Mouse (Mus musculus) ES-E14 (cell line): ENCODE data around the gene Wfdc8.
"Not testable (repeated sequence)": the region's sequence is repeated elsewhere in the genome, so short reads cannot be mapped to it uniquely, and the experiment has no call there.

Source experiments
- CHD2 ChIP-seq: IDR thresholded peaks from 2 replicates; pipeline ENCODE4 v1.6.1; 2014; ENCODE audit warnings: mild to moderate bottlenecking, low read depth, low read length, inconsistent platforms
- HCFC1 ChIP-seq: IDR thresholded peaks from 2 replicates; pipeline ENCODE4 v1.6.1; 2012; ENCODE audit warnings: low read length, inconsistent platforms, borderline replicate concordance; ENCODE audit not compliant: insufficient read depth
- MAFK ChIP-seq: IDR thresholded peaks from 2 replicates; pipeline ENCODE4 v1.6.1; 2014; ENCODE audit warnings: mild to moderate bottlenecking, low read depth, low read length, inconsistent platforms; ENCODE audit not compliant: insufficient read depth
- ZC3H11A ChIP-seq: IDR thresholded peaks from 2 replicates; pipeline ENCODE4 v1.6.1; 2012; ENCODE audit warnings: low read depth, mild to moderate bottlenecking, inconsistent platforms, low read length, borderline replicate concordance
- ZNF384 ChIP-seq: IDR thresholded peaks from 2 replicates; pipeline ENCODE4 v1.6.1; 2012; ENCODE audit warnings: low read depth, low read length, inconsistent platforms

DNA sequence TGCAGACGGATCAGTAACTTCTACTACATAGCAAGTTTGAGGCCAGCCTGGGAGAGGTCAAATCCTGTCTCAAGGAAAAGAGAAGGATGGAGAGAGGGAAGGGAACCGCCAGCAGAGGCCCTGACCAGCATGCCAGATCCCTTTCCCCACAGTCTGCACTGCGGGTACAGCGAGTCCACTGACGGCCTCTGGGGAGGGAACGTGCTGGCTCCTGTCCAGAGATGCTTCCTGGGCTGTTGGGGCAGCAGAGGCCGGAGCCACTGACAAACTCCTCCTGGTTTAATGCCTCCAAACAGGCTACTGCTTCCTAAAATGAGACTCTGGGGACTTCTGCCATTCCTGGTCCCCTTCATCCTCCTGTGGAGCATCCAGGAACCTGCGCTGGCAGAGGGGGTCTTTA, at the start of gene Wfdc8, which contains the start of gene Wfdc6b:
- not testable (repeated sequence) for TF ChIP-seq HCFC1, ZC3H11A, MAFK, CHD2, ZNF384
